In the genomic region with DNA sequence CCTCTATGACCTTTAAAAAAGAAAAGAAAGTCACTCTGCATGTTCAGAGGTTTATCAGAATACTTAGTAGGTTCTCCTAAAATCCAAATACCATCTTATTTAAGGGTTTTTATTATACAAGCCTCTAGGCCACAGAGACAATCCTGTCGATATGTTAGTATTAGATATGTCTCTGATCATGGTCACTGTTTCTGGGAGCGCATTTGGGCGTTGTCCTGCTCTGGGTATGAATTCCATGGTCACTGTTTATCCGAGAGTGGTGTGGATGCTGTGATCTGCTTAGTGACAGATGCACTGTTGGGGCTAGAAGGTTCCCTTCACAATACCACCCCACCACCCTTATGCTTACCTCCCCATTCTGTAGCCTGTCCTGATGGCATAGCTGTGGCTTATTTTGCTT, we compare ENCODE assay signal across 16 mouse cellular contexts.
"Had no signal": no experiment of that assay in that cellular context is flagged by ENCODE, and none has a peak within 500 bp of the region (broad histone marks: within the 10 kb centered on the region; RNA-seq: fewer than 3 reads in every experiment).

No protein-coding gene starts in this region.

- H3K4me3 ChIP-seq: neural tube, embryonic 13.5 days; neural tube, embryonic 15.5 days; stomach, embryonic 15.5 days had no signal

- H3K9me3 ChIP-seq: neural tube, embryonic 13.5 days; neural tube, embryonic 15.5 days; stomach, embryonic 15.5 days had no signal

- DNase-seq: retina, postnatal 1 day; right cerebral cortex, adult 18-20 months; right cerebral cortex, postnatal 14 days; right cerebral cortex, postnatal 25 days; right cerebral cortex, postnatal 4 days; spleen, adult 18-20 months; thymus, adult 18-20 months; thymus, adult 2 months; thymus, postnatal 14 days; thymus, postnatal 25 days; thymus, postnatal 36 days; thymus, postnatal 4 days had no signal

- H3K27ac ChIP-seq: neural tube, embryonic 13.5 days; neural tube, embryonic 15.5 days; stomach, embryonic 15.5 days; stomach, postnatal 0 days had no signal

- H3K36me3 ChIP-seq: neural tube, embryonic 13.5 days; neural tube, embryonic 15.5 days; stomach, embryonic 15.5 days had no signal

- H3K27me3 ChIP-seq: neural tube, embryonic 13.5 days; neural tube, embryonic 15.5 days; stomach, embryonic 15.5 days had no signal

- H3K9ac ChIP-seq: neural tube, embryonic 13.5 days; neural tube, embryonic 15.5 days; stomach, embryonic 15.5 days had no signal

- H3K4me2 ChIP-seq: neural tube, embryonic 13.5 days; neural tube, embryonic 15.5 days; stomach, embryonic 15.5 days had no signal
